Mouse (Mus musculus): ENCODE results near the gene Tmem203.

The Tmem203 gene

DNA sequence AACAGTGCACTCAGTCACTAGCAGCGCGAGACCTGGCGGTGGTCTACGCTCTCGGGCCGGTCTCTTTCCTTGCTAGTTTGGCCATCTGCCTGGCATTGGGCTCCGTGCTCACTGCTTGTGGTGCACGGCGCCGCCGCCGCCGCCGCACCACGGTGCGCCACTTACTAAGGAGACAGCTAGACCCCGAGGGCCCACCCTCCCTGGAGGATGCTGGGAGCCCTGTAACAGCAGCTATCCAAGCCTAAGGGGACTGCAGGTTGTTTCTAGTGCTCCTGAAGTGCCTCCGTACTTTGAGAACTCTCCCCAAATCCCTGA lies 35.5 kb downstream of the Tmem203 start:
- no peak for TF ChIP-seq GATA4 (IDR thresholded peaks at IDR 0.05; ENCODE audit: insufficient replicate concordance, low read length)

- no peak for TF ChIP-seq GATA4 (IDR thresholded peaks at IDR 0.05; ENCODE audit: insufficient replicate concordance, low read length)
These were observed 36.2 kb downstream of the Tmem203 start for GRCm38 (mm10) chr2:25291184-25292053.

DNA sequence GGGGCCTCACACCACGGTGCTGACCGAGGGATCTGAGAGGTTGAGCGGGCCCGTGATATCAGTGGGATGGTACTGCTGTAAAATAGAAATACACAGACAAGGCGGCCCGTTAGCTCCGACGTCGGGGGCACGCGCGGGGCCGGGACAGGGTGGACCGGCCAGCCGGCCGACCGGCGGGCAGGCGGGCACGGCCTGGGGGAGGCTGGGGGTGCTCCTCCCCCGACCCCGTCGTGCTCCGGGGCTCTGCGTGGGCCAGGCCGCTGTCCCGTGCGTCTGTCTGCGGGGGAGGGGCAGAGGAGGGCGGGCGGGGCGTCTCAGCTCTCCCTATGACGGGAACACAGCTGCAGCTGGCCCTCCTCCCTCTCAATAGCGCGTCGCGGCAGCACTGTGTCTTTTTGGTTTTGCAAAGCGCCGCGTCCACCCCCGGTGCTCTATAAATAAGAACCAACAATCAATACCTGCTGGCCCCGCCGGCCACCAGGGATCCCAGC lies 36.9 kb downstream of the Tmem203 start:
- TF ChIP-seq GATA4 (IDR thresholded peaks at IDR 0.05; ENCODE audit: insufficient replicate concordance, low read length) = no peak

- no peak for TF ChIP-seq GATA4 (IDR thresholded peaks at IDR 0.05; ENCODE audit: insufficient replicate concordance, low read length)
These were observed 37.6 kb downstream of the Tmem203 start for GRCm38 (mm10) chr2:25292856-25293255.

DNA sequence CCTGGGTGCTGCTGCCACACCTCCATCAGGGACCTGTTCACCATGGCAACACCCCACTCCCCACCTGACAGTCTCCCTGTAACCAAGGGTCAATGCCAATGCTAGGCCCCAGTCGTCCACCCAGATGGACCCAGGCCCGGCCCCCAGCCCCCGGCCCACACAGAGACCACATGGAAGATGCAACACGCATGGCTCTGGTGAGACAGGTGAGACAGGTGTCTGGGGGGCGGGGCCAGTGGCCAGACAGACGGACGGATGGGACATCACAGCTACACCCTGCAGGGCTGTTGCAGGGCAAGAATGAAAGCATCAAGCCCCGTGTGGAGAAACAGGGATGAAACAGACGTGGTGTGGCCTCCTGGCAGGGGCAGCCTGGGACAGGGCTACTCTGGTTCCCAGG lies 38.5 kb downstream of the Tmem203 start:
- TF ChIP-seq GATA4 (IDR thresholded peaks at IDR 0.05; ENCODE audit: insufficient replicate concordance, low read length) = no peak

GRCm38 (mm10) chr2:25297093-25297492 lies 41.9 kb downstream of the Tmem203 start:
- TF ChIP-seq GATA4 (IDR thresholded peaks at IDR 0.05; ENCODE audit: insufficient replicate concordance, low read length) = no peak

DNA sequence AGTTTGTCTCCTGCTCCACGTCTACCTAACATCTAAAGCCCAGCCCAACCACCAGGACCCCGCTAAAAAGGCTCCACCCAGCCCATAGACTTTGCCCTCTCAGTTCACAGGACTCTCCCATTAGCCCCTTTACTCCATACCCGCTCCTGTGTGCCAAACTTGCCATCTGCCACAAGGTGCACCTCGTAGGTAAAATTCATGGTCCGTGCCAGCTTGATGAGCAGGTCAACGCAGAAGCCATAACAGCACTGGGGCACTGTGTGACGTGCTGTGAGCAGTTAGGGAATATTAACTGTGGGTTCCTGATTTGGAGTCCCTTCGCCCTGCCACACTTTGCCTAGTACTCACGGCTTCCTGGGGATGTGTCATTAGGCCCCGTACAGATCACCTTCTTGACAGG lies 42.8 kb downstream of the Tmem203 start:
- no peak for TF ChIP-seq GATA4 (IDR thresholded peaks at IDR 0.05; ENCODE audit: insufficient replicate concordance, low read length)

DNA sequence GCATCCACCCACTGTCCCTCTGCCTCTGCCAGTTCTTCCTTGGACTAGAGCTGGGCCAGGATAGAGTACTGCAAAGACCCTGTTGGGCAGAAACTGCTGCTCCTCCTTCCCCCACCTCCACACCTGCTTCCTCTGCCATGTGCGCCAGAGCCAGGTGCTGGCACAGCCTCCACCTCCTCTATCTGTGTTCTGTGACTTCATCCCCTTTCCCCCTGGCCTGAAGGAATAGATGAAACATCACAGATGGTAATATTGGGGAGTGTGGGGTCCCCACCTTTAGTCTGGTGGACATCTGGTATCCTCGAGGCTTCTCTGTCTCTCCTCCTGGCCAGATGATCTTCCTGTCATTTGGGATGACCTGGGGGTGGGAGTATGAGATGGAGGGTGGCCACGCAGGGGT lies 48.2 kb downstream of the Tmem203 start:
- no peak for TF ChIP-seq GATA4 (IDR thresholded peaks at IDR 0.05; ENCODE audit: insufficient replicate concordance, low read length)

- no peak for TF ChIP-seq GATA4 (IDR thresholded peaks at IDR 0.05; ENCODE audit: insufficient replicate concordance, low read length)
These were observed 48.9 kb downstream of the Tmem203 start for GRCm38 (mm10) chr2:25303931-25304656.

DNA sequence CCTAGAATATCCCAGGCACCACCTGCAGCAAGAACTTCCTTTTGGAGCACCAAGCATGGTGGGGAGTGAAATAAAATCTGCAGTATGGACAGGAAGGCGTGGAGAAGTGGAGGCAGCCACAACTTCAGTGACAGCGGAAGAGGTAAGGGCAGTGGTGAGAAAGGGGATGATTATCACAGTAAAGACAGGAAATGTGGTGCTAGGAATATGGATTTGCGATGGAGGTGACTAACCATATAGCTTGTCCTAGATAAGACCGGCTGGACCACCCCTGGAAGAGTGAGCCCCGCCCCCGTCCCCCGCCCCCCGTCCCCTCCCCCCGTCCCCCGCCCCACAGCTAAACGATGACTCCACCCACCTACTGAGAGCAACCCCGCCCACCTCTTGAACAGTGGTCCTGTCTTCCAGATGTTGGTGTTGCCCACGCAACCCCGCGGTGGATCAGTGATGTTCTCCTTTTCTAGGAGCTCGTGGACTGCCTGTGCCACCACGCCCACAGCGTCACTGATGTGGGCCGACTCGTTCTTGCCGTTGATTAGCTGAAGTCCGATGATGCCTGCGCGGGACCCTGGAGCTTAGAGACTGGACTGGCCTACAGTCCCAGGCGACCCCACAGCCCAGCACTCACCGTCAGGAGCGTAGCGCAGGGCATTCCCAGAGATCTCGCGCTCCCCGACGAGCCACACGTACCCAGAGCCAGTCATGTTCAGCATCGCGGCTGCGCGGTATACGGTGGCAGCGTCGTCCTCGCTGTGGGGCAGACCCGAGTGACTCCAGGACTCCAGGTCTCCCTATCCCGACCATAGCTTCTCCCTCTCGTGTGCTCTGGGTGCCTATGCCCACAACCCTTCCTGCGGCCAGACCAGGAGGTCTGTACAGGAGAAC lies 49.7 kb downstream of the Tmem203 start:
- TF ChIP-seq GATA4 (IDR thresholded peaks at IDR 0.05; ENCODE audit: insufficient replicate concordance, low read length) = no peak

All from liver, adult (tissue).